Mouse (Mus musculus): ENCODE measurements around the gene C9orf72.

DNA sequence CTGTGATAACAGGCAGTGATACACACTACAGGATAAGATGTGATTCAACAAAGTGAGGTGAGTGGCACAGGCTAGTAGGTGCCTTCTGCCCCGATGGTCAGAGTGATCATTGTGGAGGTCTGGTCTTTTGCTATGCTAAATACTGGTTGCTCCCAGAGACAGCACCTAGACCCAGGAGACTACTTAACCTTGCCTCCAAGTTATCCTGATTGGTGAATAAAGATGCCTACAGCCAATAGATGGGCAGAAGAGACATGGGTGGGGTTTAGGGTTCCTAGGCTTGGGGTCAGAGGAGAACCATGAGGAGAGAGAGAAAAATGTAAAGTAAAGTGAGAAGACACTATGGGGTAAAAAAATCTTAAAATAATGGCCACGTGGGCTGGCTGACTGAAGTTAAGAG, 4.8 kb downstream of the C9orf72 start:
- TF ChIP-seq CTCF (IDR thresholded peaks at IDR 0.05; ENCODE audit: low read depth) (no peak), EP300 (IDR thresholded peaks at IDR 0.05; ENCODE audit: low read depth) (no peak)

Data from heart, postnatal 0 days (tissue).